Mouse (Mus musculus) myocyte (in vitro differentiated cells): ENCODE data around the gene Riok1. TPM values are rescaled to one million over a fixed set of nuclear protein-coding genes. Genes with fewer than 3 reads are reported as not detected.

Experiments used
- H3K27me3 ChIP-seq: one replicate; pipeline ENCODE4 v1.6.1; 2011; ENCODE audit not compliant: control insufficient read depth, insufficient read depth, insufficient read length
- H3K36me3 ChIP-seq: one replicate; pipeline ENCODE4 v1.6.1; 2011; ENCODE audit not compliant: control insufficient read depth, insufficient read depth
- H3K4me2 ChIP-seq: one replicate; pipeline ENCODE4 v1.6.1; 2011; ENCODE audit warnings: low read depth, control low read depth
- H3K4me3 ChIP-seq: one replicate; pipeline ENCODE4 v1.5.1; 2011; ENCODE audit warnings: mild to moderate bottlenecking, control low read depth, moderate library complexity
- H3K79me2 ChIP-seq: one replicate; pipeline ENCODE4 v1.6.1; 2011; ENCODE audit not compliant: control insufficient read depth, insufficient read depth
- H3ac ChIP-seq: one replicate; pipeline ENCODE4 v1.6.1; 2011; ENCODE audit not compliant: control insufficient read depth, insufficient read length
- CEBPB ChIP-seq: IDR thresholded peaks from 2 replicates; pipeline ENCODE4 v1.6.1; 2011; ENCODE audit warnings: mild to moderate bottlenecking, moderate library complexity; ENCODE audit not compliant: poor library complexity, insufficient read depth, severe bottlenecking
- E2F4 ChIP-seq: IDR thresholded peaks from one replicate; pipeline ENCODE4 v1.6.1; 2011; ENCODE audit warnings: mild to moderate bottlenecking, control low read depth, moderate library complexity; ENCODE audit not compliant: insufficient read depth
- MAX ChIP-seq: IDR thresholded peaks from one replicate; pipeline ENCODE4 v1.6.1; 2011; ENCODE audit warnings: low read depth, mild to moderate bottlenecking, control low read depth
- MYOD1 ChIP-seq, 3 experiments: IDR thresholded peaks; one replicate each; pipeline ENCODE4 v1.6.1; 2011; ENCODE audit warnings: control low read depth in 2 of 3, low read depth in 2 of 3, mild to moderate bottlenecking in 2 of 3, moderate library complexity in 1 of 3; ENCODE audit not compliant: insufficient read length in 2 of 3, control insufficient read depth in 1 of 3
- MYOG ChIP-seq, 3 experiments: IDR thresholded peaks; one replicate each; pipeline ENCODE4 v1.6.1; 2011; ENCODE audit warnings: control low read depth in 2 of 3, low read depth in 2 of 3, mild to moderate bottlenecking in 2 of 3; ENCODE audit not compliant: insufficient read length in 2 of 3, control insufficient read depth in 1 of 3, insufficient read depth in 1 of 3
- POLR2A ChIP-seq: IDR thresholded peaks from one replicate; pipeline ENCODE4 v1.6.1; 2011; ENCODE audit warnings: low read depth, mild to moderate bottlenecking, control low read depth, moderate library complexity; ENCODE audit not compliant: insufficient read length
- POLR2AphosphoS2 ChIP-seq: IDR thresholded peaks from one replicate; pipeline ENCODE4 v1.6.1; 2011; ENCODE audit warnings: low read depth, control low read depth; ENCODE audit not compliant: insufficient read length
- REST ChIP-seq: IDR thresholded peaks from one replicate; pipeline ENCODE4 v1.6.1; 2011; ENCODE audit warnings: mild to moderate bottlenecking, control low read depth, moderate library complexity; ENCODE audit not compliant: insufficient read depth, insufficient read length
- SRF ChIP-seq: IDR thresholded peaks from one replicate; pipeline ENCODE4 v1.6.1; 2011; ENCODE audit warnings: low read depth; ENCODE audit not compliant: control insufficient read depth, insufficient read length
- TCF12 ChIP-seq: IDR thresholded peaks from one replicate; pipeline ENCODE4 v1.6.1; 2011; ENCODE audit warnings: mild to moderate bottlenecking, control low read depth; ENCODE audit not compliant: poor library complexity, insufficient read depth, severe bottlenecking
- TCF3 ChIP-seq: IDR thresholded peaks from one replicate; pipeline ENCODE4 v1.6.1; 2011; ENCODE audit warnings: low read depth, control low read depth; ENCODE audit not compliant: insufficient read length
- USF1 ChIP-seq: IDR thresholded peaks from one replicate; pipeline ENCODE4 v1.6.1; 2011; ENCODE audit warnings: low read depth, mild to moderate bottlenecking, control low read depth, moderate library complexity
- polyA plus RNA-seq: library from polyadenylated mRNA; unstranded; fragments of >200 nt; fragmentation: generic; extraction: Trizol; gene quantifications from one replicate; pipeline ENCODE4 v1.2.1, GENCODE M21; 2012; ENCODE audit warnings: missing spikeins

Riok1 gene
- polyA plus RNA-seq = 9.9 TPM

DNA sequence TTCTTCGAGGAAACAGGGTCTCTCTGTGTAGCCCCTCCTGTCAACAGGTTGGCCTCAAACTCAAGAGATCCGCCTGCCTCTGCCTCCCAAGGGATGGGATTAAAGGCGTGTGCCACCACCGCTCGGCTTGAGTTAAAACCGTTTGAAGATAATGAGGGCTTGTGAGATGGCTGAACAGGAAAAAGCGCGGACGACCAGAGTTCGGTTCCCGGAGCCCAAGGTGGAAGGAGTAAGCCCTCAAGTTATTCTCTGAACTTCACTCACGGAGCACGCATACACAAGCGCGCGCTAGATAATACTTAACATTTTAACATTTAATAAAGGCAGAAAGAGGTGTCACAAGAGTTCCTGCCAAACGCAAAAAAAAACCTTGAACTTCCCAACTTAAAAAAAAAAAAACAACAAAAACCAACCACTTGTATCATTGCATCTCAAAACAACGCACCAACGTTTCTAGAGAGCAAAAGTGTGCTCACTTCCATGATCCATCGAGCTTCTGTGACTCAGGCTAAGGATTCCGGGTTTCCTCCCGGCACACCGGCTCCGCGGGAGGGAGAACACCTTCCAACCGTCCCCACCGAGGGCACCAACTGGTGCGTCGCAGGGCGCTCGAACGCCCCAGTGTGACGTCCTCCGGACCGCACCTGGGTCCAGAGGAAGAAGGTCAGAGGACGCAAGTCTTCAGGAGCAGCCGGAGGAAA lies at the start of gene Riok1:
Gene Riok1 (plus strand): TSS at position 653 of the 701 bp plus-strand sequence.
- Histone ChIP-seq H3K4me2 (peak within 1 kb of the TSS; percentile 86), H3K4me3 (peak within 1 kb of the TSS; percentile 99), H3ac (peak within 1 kb of the TSS; percentile 39), H3K79me2 (peaks cover 23% of the 10 kb centered on the region), H3K27me3 (no peaks in the 10 kb centered on the region), H3K36me3 (peaks cover 8% of the 10 kb centered on the region)
- TF ChIP-seq USF1 (no peak), MYOG (IDR thresholded peaks at IDR 0.05; ENCODE audit: control insufficient read depth in 1 of 3, insufficient read depth in 1 of 3, insufficient read length in 2 of 3, low read depth in 2 of 3) (peak in 1 of 3 experiments; percentile 3), MYOD1 (IDR thresholded peaks at IDR 0.05; ENCODE audit: control insufficient read depth in 1 of 3, insufficient read length in 2 of 3, low read depth in 2 of 3) (peak in 1 of 3 experiments; percentile 14)

GRCm38 (mm10) chr13:37989701-37990100 lies 47.1 kb upstream of the Riok1 start:
- H3K79me2 ChIP-seq = peaks cover 40% of the 10 kb centered on the region
- H3K4me3 ChIP-seq = no peak overlapping the region
- TF ChIP-seq USF1 (no peak), SRF (no peak), MAX (no peak), TCF12 (no peak), MYOG (IDR thresholded peaks at IDR 0.05; ENCODE audit: control insufficient read depth in 1 of 3, insufficient read depth in 1 of 3, insufficient read length in 2 of 3, low read depth in 2 of 3) (no peak), TCF3 (no peak), POLR2A (no peak), REST (no peak), E2F4 (no peak), MYOD1 (IDR thresholded peaks at IDR 0.05; ENCODE audit: control insufficient read depth in 1 of 3, insufficient read length in 2 of 3, low read depth in 2 of 3) (no peak), CEBPB (no peak), POLR2AphosphoS2 (no peak)
- no peaks in the 10 kb centered on the region for H3K27me3 ChIP-seq
- H3K4me2 ChIP-seq = no peak overlapping the region
- no peak overlapping the region for H3ac ChIP-seq
- H3K36me3 ChIP-seq = peaks cover 65% of the 10 kb centered on the region

GRCm38 (mm10) chr13:37992638-37993371 lies 44.0 kb upstream of the Riok1 start:
- H3K4me3 ChIP-seq = peak overlapping the region; percentile 74
- H3K27me3 ChIP-seq = no peaks in the 10 kb centered on the region
- peak overlapping the region; percentile 84 for H3ac ChIP-seq
- peaks cover 40% of the 10 kb centered on the region for H3K79me2 ChIP-seq
- H3K4me2 ChIP-seq = peak overlapping the region; percentile 75
- peaks cover 35% of the 10 kb centered on the region for H3K36me3 ChIP-seq
- 0 out of 2 replicates have a peak, but pooled peaks have one; percentile 27 for TF ChIP-seq CEBPB
- TF ChIP-seq POLR2AphosphoS2 = no peak
- no peak for TF ChIP-seq E2F4

DNA sequence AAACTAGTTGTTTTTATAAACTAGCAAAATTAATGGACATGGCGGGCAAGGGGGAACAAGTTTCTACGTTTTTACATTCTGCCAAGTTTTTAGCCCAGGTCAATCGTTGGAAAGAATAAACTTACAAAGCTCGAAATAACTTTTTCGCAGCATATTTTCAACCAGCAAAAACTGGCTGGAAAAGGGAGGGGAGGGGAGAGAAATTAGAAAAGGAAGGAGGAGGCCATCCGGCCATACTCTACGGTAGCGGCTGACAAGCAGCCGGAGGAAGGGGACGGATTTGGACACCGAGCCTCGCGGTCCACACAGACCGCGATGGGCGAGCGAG lies 43.5 kb upstream of the Riok1 start:
- H3K4me3 ChIP-seq = peak overlapping the region; percentile 74
- H3K79me2 ChIP-seq = peaks cover 40% of the 10 kb centered on the region
- H3K36me3 ChIP-seq = peaks cover 30% of the 10 kb centered on the region
- peak overlapping the region; percentile 84 for H3ac ChIP-seq
- H3K4me2 ChIP-seq = peak overlapping the region; percentile 75
- TF ChIP-seq CEBPB (no peak), MYOD1 (IDR thresholded peaks at IDR 0.05; ENCODE audit: control insufficient read depth in 1 of 3, insufficient read length in 2 of 3, low read depth in 2 of 3) (no peak), TCF3 (no peak), MAX (no peak), SRF (no peak), USF1 (no peak), POLR2AphosphoS2 (no peak), POLR2A (no peak), E2F4 (no peak), REST (no peak), MYOG (IDR thresholded peaks at IDR 0.05; ENCODE audit: control insufficient read depth in 1 of 3, insufficient read depth in 1 of 3, insufficient read length in 2 of 3, low read depth in 2 of 3) (no peak), TCF12 (no peak)
- H3K27me3 ChIP-seq = no peaks in the 10 kb centered on the region

DNA sequence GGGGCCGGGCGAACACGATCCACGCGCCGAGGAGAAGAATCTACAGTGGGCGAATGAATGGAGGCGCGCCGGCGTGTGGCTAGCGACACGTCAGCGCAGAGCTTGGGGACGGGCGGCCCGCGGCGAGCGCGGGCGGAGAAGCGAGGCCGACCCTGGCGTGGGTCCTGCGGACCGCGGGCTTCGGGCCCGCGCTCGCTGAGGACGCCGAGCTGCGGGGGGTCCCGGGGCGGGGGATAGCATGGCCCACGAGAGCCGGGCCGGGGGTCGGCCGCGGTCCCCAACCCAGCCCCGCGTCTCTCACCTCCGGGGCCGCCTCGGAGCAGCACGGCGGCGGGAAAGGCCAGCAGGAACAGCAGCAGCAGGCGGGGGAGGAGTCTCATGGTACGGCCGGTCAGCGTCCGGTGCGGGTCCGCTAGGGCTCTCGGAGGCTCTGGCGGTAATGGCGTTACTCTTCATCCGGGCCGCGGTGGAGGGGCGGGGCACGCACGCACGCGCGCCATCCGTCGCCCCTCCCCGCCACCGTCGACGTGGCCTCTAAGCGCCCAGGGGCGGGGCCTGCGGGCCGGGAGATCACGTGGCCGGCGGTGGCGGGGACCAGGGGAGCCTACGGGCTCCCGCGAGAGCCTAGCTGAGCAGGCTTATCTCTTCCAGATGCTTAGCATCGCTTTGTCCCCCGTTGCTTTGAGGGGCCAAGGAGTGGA lies 42.9 kb upstream of the Riok1 start, which contains the start of gene Ssr1:
Gene Ssr1 (minus strand): TSS at position 514 of the 701 bp plus-strand sequence.
- Histone ChIP-seq H3ac (peak within 1 kb of the TSS; percentile 84), H3K27me3 (peaks cover 1% of the 10 kb centered on the region), H3K36me3 (peaks cover 25% of the 10 kb centered on the region), H3K79me2 (peaks cover 40% of the 10 kb centered on the region), H3K4me3 (peak within 1 kb of the TSS; percentile 74), H3K4me2 (peak within 1 kb of the TSS; percentile 83)
- TF ChIP-seq POLR2A = peak; percentile 96
- TF ChIP-seq SRF = no peak
- TF ChIP-seq MYOG (IDR thresholded peaks at IDR 0.05; ENCODE audit: control insufficient read depth in 1 of 3, insufficient read depth in 1 of 3, insufficient read length in 2 of 3, low read depth in 2 of 3) = no peak
- TF ChIP-seq TCF12 = no peak
- TF ChIP-seq USF1 = peak; percentile 57
- TF ChIP-seq CEBPB = no peak
- TF ChIP-seq E2F4 = no peak
- TF ChIP-seq TCF3 = no peak
- TF ChIP-seq POLR2AphosphoS2 = peak; percentile 95
- no peak for TF ChIP-seq MAX
- peak; percentile 18 for TF ChIP-seq REST
- peak in 1 of 3 experiments; percentile 8 for TF ChIP-seq MYOD1 (IDR thresholded peaks at IDR 0.05; ENCODE audit: control insufficient read depth in 1 of 3, insufficient read length in 2 of 3, low read depth in 2 of 3)
